Mouse (Mus musculus) kidney, adult 2 months (tissue): ENCODE measurements around the gene Card11.

Source experiments
- CTCF ChIP-seq: fragments of 200-500 bp; conservative IDR thresholded peaks from 2 replicates; pipeline ENCODE4 v1.5.1; 2011; ENCODE audit warnings: low read depth, mild to moderate bottlenecking, control low read depth, low read length, moderate library complexity, mixed read lengths; ENCODE audit not compliant: insufficient read depth, insufficient read length
- POLR2A ChIP-seq: fragments of 200-500 bp; IDR thresholded peaks from one replicate; pipeline ENCODE4 v1.6.1; 2011; ENCODE audit warnings: low read depth, low read length, control low read depth

- TF ChIP-seq CTCF (no peak), POLR2A (no peak)
Observed at GRCm38 (mm10) chr5:140826118-140826517, 174.3 kb downstream of the Card11 start.
